Mouse (Mus musculus): ENCODE data around the gene Olfr1415. TPM values are rescaled to one million over a fixed set of nuclear protein-coding genes. Genes with fewer than 3 reads are reported as not detected.

Gene Olfr1415
- total RNA-seq, 2 experiments from 2014 or later, result not detected

Small RNAs within 50 kb of the gene (microRNA-seq; reads per million reads assigned to microRNA genes)
- gene Mir6900, result 10.5 reads per million, percentile 26 among the genes with 10 or more reads in this experiment

Other genes starting within 250 kb of the Olfr1415 start
- gene Ndufa10, start 22.2 kb downstream of the Olfr1415 start, total RNA-seq (2021), result 100 to 1,000 TPM; 161 to 166 TPM
- gene Olfr1416, start 11.0 kb downstream of the Olfr1415 start, total RNA-seq (2021), result not detected
- not detected for gene Olfr1414, start 22.6 kb upstream of the Olfr1415 start, total RNA-seq (2021)
- gene Olfr1413, start 75.2 kb upstream of the Olfr1415 start, total RNA-seq (2021), result not detected
- gene Olfr1412, start 89.7 kb upstream of the Olfr1415 start, total RNA-seq (2021), result not detected
- gene Olfr1411, start 98.3 kb upstream of the Olfr1415 start, total RNA-seq (2021), result not detected
- not detected for gene Olfr1410, start 109.7 kb upstream of the Olfr1415 start, total RNA-seq (2021)
- not detected for gene Olfr12, start 121.7 kb upstream of the Olfr1415 start, total RNA-seq (2021)
- 100 to 1,000 TPM; 231 to 252 TPM for gene Cops9, start 145.9 kb upstream of the Olfr1415 start, total RNA-seq (2021)
- gene Otos, start 152.7 kb upstream of the Olfr1415 start, total RNA-seq (2021), result not detected

All from left cerebral cortex, postnatal 4 days (tissue).